Comparison of ENCODE assay signal across 23 mouse cellular contexts in genomic region chr2:51579767-51580166, GRCm38 (mm10). TPM values are rescaled to one million over a fixed set of nuclear protein-coding genes. Genes with fewer than 3 reads are reported as not detected.
DNase-seq lines count a peak whose midpoint lies in the region; ATAC-seq lines count a peak whose summit lies in the region.
"Had no signal": no experiment of that assay in that cellular context is flagged by ENCODE, and none has a peak within 500 bp of the region (broad histone marks: within the 10 kb centered on the region; RNA-seq: fewer than 3 reads in every experiment).

No protein-coding gene starts in this region.

- DNase-seq in heart, adult 11 months, result peak; percentile 14
- no peak for DNase-seq in heart, postnatal 4 days
- no peak for DNase-seq in right cerebral cortex, postnatal 4 days
- DNase-seq in layer of hippocampus, adult 9-11 months, result no peak
- DNase-seq: adrenal gland, adult 2 months; adrenal gland, postnatal 10 days; adrenal gland, postnatal 25 days; B cell, adult 2 months; cerebellum, adult 11 months; cerebellum, adult 18-20 months; cerebellum, adult 8-10 months; cerebellum, adult 9-11 months; cerebellum, postnatal 14 days; cerebellum, postnatal 36 days; forebrain, postnatal 0 days had no signal

- peak; percentile 73 for ATAC-seq in granulocyte monocyte progenitor cell, adult 5-6 weeks (replicated peaks; ENCODE audit: poor library complexity, severe bottlenecking)
- ATAC-seq in megakaryocyte progenitor cell, adult 5-6 weeks (replicated peaks; ENCODE audit: poor library complexity), result peak; percentile 61
- ATAC-seq: CD4-positive, CD25-positive, alpha-beta regulatory T cell, adult 4 months; forebrain, embryonic 13.5 days; forebrain, embryonic 15.5 days; forebrain, postnatal 0 days had no signal

RNA-seq across cellular contexts. Expression of gene Tas2r134, which starts 47.5 kb away (rescaled TPM):
- total RNA-seq in heart, postnatal 4 days (2021), result not detected
- total RNA-seq in granulocyte monocyte progenitor cell, adult 5-6 weeks (2014; fragmentation: Nextera tagmentation), result not detected in 2 replicates
- not detected in 2 replicates for total RNA-seq in granulocyte monocyte progenitor cell, adult 5-6 weeks (2017)
- not detected in 2 replicates for total RNA-seq in megakaryocyte progenitor cell, adult 5-6 weeks (2015)
- total RNA-seq in megakaryocyte progenitor cell, adult 5-6 weeks (2017), result not detected in 2 replicates
- total RNA-seq: adrenal gland, adult 2 months; adrenal gland, postnatal 10 days; adrenal gland, postnatal 25 days; adrenal gland, postnatal 4 days; ES-E14; forebrain, postnatal 0 days; MEL had no signal
